Mouse (Mus musculus) midbrain, postnatal 0 days (tissue): ENCODE measurements around the gene Lpgat1. TPM values are rescaled to one million over a fixed set of nuclear protein-coding genes. Genes with fewer than 3 reads are reported as not detected.

Source experiments
- ATAC-seq: fragments of 200-750 bp; cut with Nextera tagmentation; 2 replicates; pipeline ENCODE4 v1.8.0; 2017; ENCODE audit warnings: moderate number of reproducible peaks, mild to moderate bottlenecking, moderate TSS enrichment, moderate library complexity; ENCODE audit not compliant: low FRiP score
- DNase-seq: peaks from one replicate; pipeline ENCODE4 v3.0.0-alpha.2; 2015; ENCODE audit warnings: low spot score
- H3K27ac ChIP-seq: fragments of 300-500 bp; sonication (generic); 2 replicates; pipeline ENCODE4 v1.5.1; 2014; ENCODE audit warnings: low read depth, mild to moderate bottlenecking, low read length, mixed read lengths
- H3K27me3 ChIP-seq: fragments of 300-500 bp; sonication (generic); 2 replicates; pipeline ENCODE4 v1.6.1; 2014; ENCODE audit warnings: low read length, control low read depth, mixed read lengths; ENCODE audit not compliant: insufficient read depth
- H3K36me3 ChIP-seq: fragments of 300-500 bp; sonication (generic); 2 replicates; pipeline ENCODE4 v1.6.1; 2014; ENCODE audit warnings: low read length, control low read depth, mixed read lengths; ENCODE audit not compliant: insufficient read depth
- H3K4me1 ChIP-seq: fragments of 300-500 bp; sonication (generic); 2 replicates; pipeline ENCODE4 v1.6.1; 2014; ENCODE audit warnings: mild to moderate bottlenecking, control low read depth, antibody characterized with exemption, low read length, mixed read lengths; ENCODE audit not compliant: insufficient read depth
- H3K4me2 ChIP-seq: fragments of 300-500 bp; sonication (generic); 2 replicates; pipeline ENCODE4 v1.6.1; 2014; ENCODE audit warnings: low read depth, mild to moderate bottlenecking, low read length, mixed read lengths; ENCODE audit not compliant: poor library complexity, severe bottlenecking
- H3K4me3 ChIP-seq: fragments of 300-500 bp; sonication (generic); 2 replicates; pipeline ENCODE4 v1.5.1; 2014; ENCODE audit warnings: low read depth, mild to moderate bottlenecking, low read length, moderate library complexity
- H3K9ac ChIP-seq: fragments of 300-500 bp; sonication (generic); replicated peaks from 2 replicates; pipeline ENCODE4 v1.6.1; 2014; ENCODE audit warnings: mild to moderate bottlenecking, low read length, moderate library complexity, mixed read lengths; ENCODE audit not compliant: poor library complexity, severe bottlenecking
- H3K9me3 ChIP-seq: fragments of 300-500 bp; sonication (generic); 2 replicates; pipeline ENCODE4 v1.6.1; 2016; ENCODE audit warnings: low read length, control low read depth
- CTCF ChIP-seq: IDR thresholded peaks from 2 replicates; pipeline ENCODE4 v1.5.1; 2016; ENCODE audit warnings: antibody characterized with exemption, mild to moderate bottlenecking
- WGBS: fragments of 180-500 bp; shearing (Covaris S2); extraction: QIAGEN DNeasy Blood & Tissue Kit; methylation state at CpG from one replicate; pipeline ENCODE4 v1.1.7; 2014; 5-methylcytosine and 5-hydroxymethylcytosine counted together
- polyA plus RNA-seq: library from polyadenylated mRNA; unstranded; fragments of >200 nt; fragmentation: Nextera tagmentation; extraction: Ambion mirVana; gene quantifications from 2 replicates; pipeline ENCODE4 v1.2.1, GENCODE M21; 2015
- total RNA-seq: library from RNA; depleted of rRNA; stranded (reverse); fragments of >200 nt; gene quantifications from 2 replicates; pipeline ENCODE4 v1.2.3, GENCODE M21; 2014

Gene Lpgat1
- total and polyA plus RNA-seq, 2 experiments from 2014 or later = 53.0 to 56.2 TPM

- no peak overlapping the region for H3K9ac ChIP-seq
- H3K27ac ChIP-seq = no peak overlapping the region
- H3K27me3 ChIP-seq = no peaks in the 10 kb centered on the region
- no peaks in the 10 kb centered on the region for H3K36me3 ChIP-seq
- no peak overlapping the region for H3K4me3 ChIP-seq
- H3K4me2 ChIP-seq = no peak overlapping the region
- H3K9me3 ChIP-seq = no peaks in the 10 kb centered on the region
- no peaks in the 10 kb centered on the region for H3K4me1 ChIP-seq
- DNase-seq (no peak), ATAC-seq (no peak)
- TF ChIP-seq CTCF = no peak
- 56% methylated on average over 1 of the region's 1 CpGs for WGBS
Measured at GRCm38 (mm10) chr1:191698253-191698795, 19.3 kb upstream of the Lpgat1 start.

DNA sequence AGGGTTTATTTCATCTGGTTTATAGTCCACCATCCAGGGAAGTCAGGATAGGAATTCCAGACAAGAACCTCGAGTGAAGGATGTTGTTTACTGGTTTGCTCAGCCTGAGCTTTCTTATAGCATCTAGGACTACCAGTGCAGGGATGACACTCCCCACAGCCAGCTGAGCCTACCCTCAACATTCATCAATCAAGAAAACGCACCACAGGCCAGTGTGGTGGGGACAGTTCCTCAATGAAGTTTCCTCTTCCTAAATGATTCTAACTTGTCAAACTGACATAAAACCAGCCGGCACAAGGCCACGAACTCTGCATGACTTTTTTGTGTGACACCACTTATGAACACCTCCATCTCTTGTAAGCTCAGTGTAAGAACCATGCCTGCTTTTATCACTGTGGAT, 13.1 kb upstream of the Lpgat1 start:
- no peak overlapping the region for H3K27ac ChIP-seq
- no peak for ATAC-seq
- H3K9ac ChIP-seq = no peak overlapping the region
- no peak for DNase-seq
- WGBS = 76% methylated on average over 4 of the region's 4 CpGs
- TF ChIP-seq CTCF = no peak
- H3K27me3 ChIP-seq = no peaks in the 10 kb centered on the region
- H3K4me1 ChIP-seq = no peaks in the 10 kb centered on the region
- H3K4me3 ChIP-seq = no peak overlapping the region
- H3K36me3 ChIP-seq = no peaks in the 10 kb centered on the region
- H3K9me3 ChIP-seq = no peaks in the 10 kb centered on the region
- no peak overlapping the region for H3K4me2 ChIP-seq

GRCm38 (mm10) chr1:191706541-191707078, 11.0 kb upstream of the Lpgat1 start:
- WGBS = 71% methylated on average over 3 of the region's 3 CpGs
- ATAC-seq (no peak), DNase-seq (no peak)
- no peak overlapping the region for H3K4me3 ChIP-seq
- no peaks in the 10 kb centered on the region for H3K4me1 ChIP-seq
- no peaks in the 10 kb centered on the region for H3K36me3 ChIP-seq
- no peaks in the 10 kb centered on the region for H3K9me3 ChIP-seq
- H3K9ac ChIP-seq = no peak overlapping the region
- H3K27ac ChIP-seq = no peak overlapping the region
- H3K4me2 ChIP-seq = no peak overlapping the region
- no peak for TF ChIP-seq CTCF
- H3K27me3 ChIP-seq = no peaks in the 10 kb centered on the region

DNA sequence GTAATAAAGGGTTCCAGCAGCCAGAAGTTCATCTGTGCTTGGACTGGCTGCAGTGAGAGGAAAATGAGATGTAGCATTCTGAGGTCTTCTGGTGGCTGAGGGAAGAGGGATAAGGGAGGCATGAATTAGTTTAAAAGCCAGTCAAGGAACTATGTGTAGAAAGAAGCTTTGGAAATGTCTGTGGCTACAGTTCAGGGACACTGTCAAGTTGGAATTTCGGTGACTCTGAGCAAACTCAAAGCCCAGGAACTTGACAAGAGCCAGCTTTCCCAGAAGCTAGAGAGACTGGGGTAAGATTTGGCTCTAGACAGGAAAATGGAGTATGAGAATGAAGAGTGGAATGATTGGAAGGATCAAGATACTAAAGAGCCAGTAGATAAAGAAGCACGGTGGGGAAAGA, 7.8 kb upstream of the Lpgat1 start:
- 82% methylated on average over 2 of the region's 2 CpGs for WGBS
- Histone ChIP-seq H3K27ac (no peak overlapping the region), H3K4me3 (no peak overlapping the region), H3K9me3 (no peaks in the 10 kb centered on the region), H3K4me2 (no peak overlapping the region), H3K4me1 (no peaks in the 10 kb centered on the region), H3K27me3 (no peaks in the 10 kb centered on the region), H3K9ac (no peak overlapping the region), H3K36me3 (no peaks in the 10 kb centered on the region)
- DNase-seq (no peak), ATAC-seq (no peak)
- no peak for TF ChIP-seq CTCF

DNA sequence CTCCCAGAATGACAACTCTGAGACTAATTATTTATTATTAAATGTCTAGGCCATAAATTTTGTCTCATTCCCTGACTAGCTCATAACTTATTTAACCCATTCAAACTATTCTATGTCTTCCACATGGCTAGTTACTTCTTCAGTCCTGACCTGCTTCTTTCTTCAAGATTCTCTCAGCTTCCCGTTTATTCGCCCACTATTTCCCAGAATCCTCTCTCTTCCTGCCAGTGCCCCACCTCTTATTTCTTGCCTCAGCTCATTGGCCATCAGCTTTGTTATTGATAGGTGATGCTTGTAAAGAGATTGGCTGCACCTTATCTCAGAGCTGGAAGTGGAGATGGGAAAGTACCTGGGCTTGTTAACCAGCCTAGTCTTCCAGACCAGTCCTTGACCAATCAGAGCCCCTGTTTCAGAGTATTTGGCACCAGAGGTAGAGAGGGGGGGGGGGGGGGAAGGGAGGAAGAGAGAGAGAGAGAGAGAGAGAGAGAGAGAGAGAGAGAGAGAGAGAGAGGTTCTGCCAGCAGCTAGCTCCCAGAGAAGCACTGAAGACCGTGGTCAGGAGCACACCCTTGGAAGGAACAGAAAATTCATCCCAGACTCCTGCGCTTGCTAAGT, 5.3 kb upstream of the Lpgat1 start:
- Histone ChIP-seq H3K4me3 (no peak overlapping the region), H3K4me1 (no peaks in the 10 kb centered on the region), H3K36me3 (no peaks in the 10 kb centered on the region), H3K27me3 (no peaks in the 10 kb centered on the region), H3K27ac (no peak overlapping the region), H3K4me2 (no peak overlapping the region), H3K9ac (no peak overlapping the region), H3K9me3 (no peaks in the 10 kb centered on the region)
- DNase-seq = no peak
- WGBS = 85% methylated on average over 4 of the region's 4 CpGs
- no peak for TF ChIP-seq CTCF
- no peak for ATAC-seq

DNA sequence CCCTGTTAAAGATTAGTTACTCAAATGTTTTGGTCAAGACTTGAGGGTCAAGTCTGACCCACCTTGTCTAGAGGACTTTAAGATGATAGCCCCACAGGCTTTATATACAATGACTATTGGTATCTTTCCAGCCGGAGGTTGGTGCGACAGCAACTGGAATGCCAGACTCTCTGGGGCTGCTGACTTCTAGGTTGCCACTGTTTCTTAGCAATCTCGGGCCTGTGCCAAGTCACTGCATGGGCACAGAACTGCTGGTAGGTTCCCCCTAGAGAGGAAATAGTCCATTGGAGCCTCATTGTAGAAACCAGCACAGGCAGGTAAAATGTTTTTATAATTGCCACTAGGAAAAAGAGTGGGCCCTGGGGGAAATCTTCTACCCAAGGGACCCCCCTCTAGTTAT, 3.8 kb upstream of the Lpgat1 start:
- Histone ChIP-seq H3K4me2 (no peak overlapping the region), H3K4me1 (no peaks in the 10 kb centered on the region), H3K27me3 (no peaks in the 10 kb centered on the region), H3K36me3 (no peaks in the 10 kb centered on the region), H3K9ac (no peak overlapping the region), H3K9me3 (no peaks in the 10 kb centered on the region), H3K4me3 (no peak overlapping the region), H3K27ac (no peak overlapping the region)
- DNase-seq = peak; percentile 24
- no peak for TF ChIP-seq CTCF
- no peak for ATAC-seq
- WGBS = 69% methylated on average over 3 of the region's 3 CpGs
